Mouse (Mus musculus) layer of hippocampus, adult 11-12 months (tissue): ENCODE measurements at regions not wholly inside any gene's neighbourhood (a gene's known extent, or its start where the extent isn't known, plus 50 kb on each side); places are given as distances from the start of the nearest gene placed in this dataset.

Experiments used
- DNase-seq: peaks from one replicate; pipeline ENCODE4 v3.0.0; 2022; ENCODE audit warnings: low spot score

GRCm38 (mm10) chr2:161340291-161340690 lies 231.4 kb upstream of the Chd6 start:
- DNase-seq, result no peak

- no peak for DNase-seq
Observed at GRCm38 (mm10) chr2:161339327-161340001, 230.6 kb upstream of the Chd6 start.

GRCm38 (mm10) chr2:161338953-161339326 lies 230.1 kb upstream of the Chd6 start:
- DNase-seq, result peak; percentile 24

GRCm38 (mm10) chr2:161332653-161333052 lies 223.8 kb upstream of the Chd6 start:
- no peak for DNase-seq

- no peak for DNase-seq
Observed at GRCm38 (mm10) chr2:161331850-161332365, 223.0 kb upstream of the Chd6 start.

GRCm38 (mm10) chr2:161302796-161303195 lies 193.9 kb upstream of the Chd6 start:
- DNase-seq, result no peak

- no peak for DNase-seq
Observed at GRCm38 (mm10) chr2:161268861-161269413, 160.1 kb upstream of the Chd6 start.

- DNase-seq, result no peak
Observed at GRCm38 (mm10) chr2:161266476-161266875, 157.6 kb upstream of the Chd6 start.

GRCm38 (mm10) chr2:161265211-161265610 lies 156.3 kb upstream of the Chd6 start:
- DNase-seq, result peak; percentile 7

GRCm38 (mm10) chr2:161252761-161253160 lies 143.9 kb upstream of the Chd6 start:
- DNase-seq, result no peak

GRCm38 (mm10) chr2:161241665-161242064 lies 132.8 kb upstream of the Chd6 start:
- DNase-seq, result no peak

GRCm38 (mm10) chr2:161237280-161237819 lies 128.5 kb upstream of the Chd6 start:
- no peak for DNase-seq

- DNase-seq, result no peak
Observed at GRCm38 (mm10) chr2:161233155-161233741, 124.4 kb upstream of the Chd6 start.

GRCm38 (mm10) chr2:161231405-161231804 lies 122.5 kb upstream of the Chd6 start:
- peak; percentile 18 for DNase-seq

- DNase-seq, result no peak
Observed at GRCm38 (mm10) chr2:161215736-161216135, 106.9 kb upstream of the Chd6 start.

GRCm38 (mm10) chr2:161214681-161215458 lies 106.0 kb upstream of the Chd6 start:
- DNase-seq, result peak; percentile 88

GRCm38 (mm10) chr2:161212322-161212882 lies 103.5 kb upstream of the Chd6 start:
- no peak for DNase-seq

- DNase-seq, result no peak
Observed at GRCm38 (mm10) chr2:161196713-161197372, 88.0 kb upstream of the Chd6 start.

GRCm38 (mm10) chr2:161187516-161187915 lies 78.6 kb upstream of the Chd6 start:
- no peak for DNase-seq

- no peak for DNase-seq
Observed at GRCm38 (mm10) chr2:161185122-161185521, 76.2 kb upstream of the Chd6 start.

GRCm38 (mm10) chr2:161177355-161178021 lies 68.6 kb upstream of the Chd6 start:
- peak; percentile 83 for DNase-seq
